17 mouse cellular contexts compared by ENCODE assay signal in genomic region chr10:96377549-96377948, GRCm38 (mm10).
DNase-seq lines count a peak whose midpoint lies in the region; ATAC-seq and TF ChIP-seq lines count a peak whose summit lies in the region.
"Had no signal": no experiment of that assay in that cellular context is flagged by ENCODE, and none has a peak within 500 bp of the region (broad histone marks: within the 10 kb centered on the region; RNA-seq: fewer than 3 reads in every experiment).

No protein-coding gene starts in this region.

- no peak for TF ChIP-seq CTCF in intestine, postnatal 0 days (IDR thresholded peaks at IDR 0.05; ENCODE audit: low read depth)

- 58% methylated on average over 4 of the region's 4 CpGs for WGBS in heart, embryonic 12.5 days
- 83% methylated on average over 4 of the region's 4 CpGs for WGBS in intestine, postnatal 0 days
- 87% methylated on average over 4 of the region's 4 CpGs for WGBS in hindbrain, embryonic 13.5 days

- no peaks in the 10 kb centered on the region for H3K27me3 ChIP-seq in heart, embryonic 12.5 days (replicated peaks)
- H3K27me3 ChIP-seq in intestine, postnatal 0 days (replicated peaks; ENCODE audit: control insufficient read depth, insufficient read depth, low read length), result no peaks in the 10 kb centered on the region
- no peaks in the 10 kb centered on the region for H3K27me3 ChIP-seq in hindbrain, embryonic 13.5 days
- H3K27me3 ChIP-seq: hindbrain, embryonic 15.5 days; lung, embryonic 15.5 days; stomach, embryonic 15.5 days had no signal

- no peak overlapping the region for H3K27ac ChIP-seq in heart, embryonic 12.5 days (ENCODE audit: poor library complexity, severe bottlenecking)
- H3K27ac ChIP-seq in intestine, postnatal 0 days (ENCODE audit: low read depth, low read length), result no peak overlapping the region
- H3K27ac ChIP-seq in hindbrain, embryonic 13.5 days, result no peak overlapping the region
- H3K27ac ChIP-seq: embryonic facial prominence, embryonic 10.5 days; hindbrain, embryonic 15.5 days; lung, embryonic 15.5 days; stomach, embryonic 15.5 days had no signal

- H3K4me1 ChIP-seq in heart, embryonic 12.5 days (replicated peaks), result 0 out of 2 replicates have a peak, but pooled peaks cover 10% of the 10 kb centered on the region
- no peaks in the 10 kb centered on the region for H3K4me1 ChIP-seq in intestine, postnatal 0 days (replicated peaks; ENCODE audit: control insufficient read depth, insufficient read depth, low read length)
- no peaks in the 10 kb centered on the region for H3K4me1 ChIP-seq in hindbrain, embryonic 13.5 days (replicated peaks)
- H3K4me1 ChIP-seq: hindbrain, embryonic 15.5 days; stomach, embryonic 15.5 days had no signal

- ATAC-seq in heart, embryonic 12.5 days (ENCODE audit: insufficient number of reproducible peaks, low FRiP score), result no peak
- ATAC-seq in common myeloid progenitor, adult 5-6 weeks (replicated peaks; ENCODE audit: low read depth, poor library complexity, severe bottlenecking), result peak; percentile 64
- ATAC-seq in intestine, postnatal 0 days, result no peak
- no peak for ATAC-seq in hindbrain, embryonic 13.5 days (ENCODE audit: low FRiP score)
- ATAC-seq: CD4-positive, CD25-positive, alpha-beta regulatory T cell, adult 4 months had no signal

- peak; percentile 97 for DNase-seq in heart, adult 11 months
- peak; percentile 52 to 57 for DNase-seq in lung, adult 18-20 months
- DNase-seq in lung, postnatal 10 days, result no peak
- peak; percentile 44 for DNase-seq in skeletal muscle tissue, adult 2 months (ENCODE audit: low read depth, low spot score)
- DNase-seq: cerebellum, adult 9-10 months; left cerebral cortex, postnatal 4 days; thymus, postnatal 25 days had no signal

- no peaks in the 10 kb centered on the region for H3K9me3 ChIP-seq in heart, embryonic 12.5 days (replicated peaks)
- H3K9me3 ChIP-seq in intestine, postnatal 0 days (ENCODE audit: control insufficient read depth), result no peaks in the 10 kb centered on the region
- H3K9me3 ChIP-seq in hindbrain, embryonic 13.5 days, result no peaks in the 10 kb centered on the region
- H3K9me3 ChIP-seq: embryonic facial prominence, embryonic 10.5 days; hindbrain, embryonic 15.5 days; lung, embryonic 15.5 days; stomach, embryonic 15.5 days had no signal

- no peak overlapping the region for H3K4me2 ChIP-seq in heart, embryonic 12.5 days
- no peak overlapping the region for H3K4me2 ChIP-seq in intestine, postnatal 0 days (replicated peaks; ENCODE audit: low read depth)
- no peak overlapping the region for H3K4me2 ChIP-seq in hindbrain, embryonic 13.5 days
- H3K4me2 ChIP-seq: hindbrain, embryonic 15.5 days; lung, embryonic 15.5 days; stomach, embryonic 15.5 days had no signal

- H3K4me3 ChIP-seq in heart, embryonic 12.5 days, result no peak overlapping the region
- no peak overlapping the region for H3K4me3 ChIP-seq in intestine, postnatal 0 days (ENCODE audit: low read depth, low read length)
- H3K4me3 ChIP-seq in hindbrain, embryonic 13.5 days, result no peak overlapping the region
- H3K4me3 ChIP-seq: embryonic facial prominence, embryonic 10.5 days; hindbrain, embryonic 15.5 days; lung, embryonic 15.5 days; myocyte; stomach, embryonic 15.5 days had no signal

- no peaks in the 10 kb centered on the region for H3K36me3 ChIP-seq in heart, embryonic 12.5 days
- no peaks in the 10 kb centered on the region for H3K36me3 ChIP-seq in intestine, postnatal 0 days (ENCODE audit: control insufficient read depth, insufficient read depth)
- H3K36me3 ChIP-seq in hindbrain, embryonic 13.5 days, result no peaks in the 10 kb centered on the region
- H3K36me3 ChIP-seq: embryonic facial prominence, embryonic 10.5 days; hindbrain, embryonic 15.5 days; lung, embryonic 15.5 days; stomach, embryonic 15.5 days had no signal

- H3K9ac ChIP-seq in heart, embryonic 12.5 days, result no peak overlapping the region
- no peak overlapping the region for H3K9ac ChIP-seq in intestine, postnatal 0 days (ENCODE audit: low read depth, low read length)
- no peak overlapping the region for H3K9ac ChIP-seq in hindbrain, embryonic 13.5 days
- H3K9ac ChIP-seq: hindbrain, embryonic 15.5 days; lung, embryonic 15.5 days; stomach, embryonic 15.5 days had no signal
